ENCODE assay signal across 14 mouse cellular contexts in the genomic region with DNA sequence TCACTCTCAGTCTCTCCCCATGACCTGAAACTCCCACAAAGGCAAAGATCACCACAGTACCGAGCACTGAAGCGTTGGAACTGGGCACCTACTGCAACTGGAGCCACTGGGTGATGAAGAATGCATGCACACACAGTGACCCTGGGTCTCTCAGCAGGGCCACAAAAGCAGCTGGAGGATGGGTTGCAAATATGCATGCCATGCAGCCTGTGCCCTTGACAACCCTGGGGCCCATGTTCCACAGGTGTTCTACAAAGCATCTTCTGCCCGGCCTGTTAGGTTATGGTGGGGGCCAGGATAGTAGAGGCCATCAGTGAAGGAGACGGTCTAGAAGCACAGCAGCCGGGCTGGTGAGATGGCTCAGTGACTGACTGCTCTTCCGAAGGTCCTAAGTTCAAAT. TPM values are rescaled to one million over a fixed set of nuclear protein-coding genes. Genes with fewer than 3 reads are reported as not detected.
"Had no signal": no experiment of that assay in that cellular context is flagged by ENCODE, and none has a peak within 500 bp of the region (broad histone marks: within the 10 kb centered on the region; RNA-seq: fewer than 3 reads in every experiment).

No protein-coding gene starts in this region.

- DNase-seq: kidney, adult 2 months; kidney, postnatal 25 days; left cerebral cortex, postnatal 4 days; liver, postnatal 0 days; lung, embryonic 14.5 days; midbrain, embryonic 14.5 days; spleen, adult 18-20 months; thymus, postnatal 25 days had no signal

- H3K27me3 ChIP-seq: limb, embryonic 12.5 days; limb, embryonic 15.5 days; stomach, embryonic 15.5 days had no signal

- H3K27ac ChIP-seq: kidney, postnatal 0 days; limb, embryonic 12.5 days; limb, embryonic 15.5 days; liver, embryonic 14.5 days; macrophage; stomach, embryonic 15.5 days had no signal

- H3K4me3 ChIP-seq: limb, embryonic 12.5 days; limb, embryonic 15.5 days; stomach, embryonic 15.5 days had no signal

RNA-seq across cellular contexts. Expression of a gene that starts 50.4 kb away (rescaled TPM):
- polyA plus RNA-seq: macrophage had no signal
